Mouse (Mus musculus) cerebellum, postnatal 25 days (tissue): ENCODE data around the gene Chrm4.

Source experiments
- DNase-seq, 2 experiments: peaks; one replicate each; pipeline ENCODE4 v3.0.0; 2021; ENCODE audit warnings: mixed read lengths in 2 of 2

The Chrm4 gene

DNA sequence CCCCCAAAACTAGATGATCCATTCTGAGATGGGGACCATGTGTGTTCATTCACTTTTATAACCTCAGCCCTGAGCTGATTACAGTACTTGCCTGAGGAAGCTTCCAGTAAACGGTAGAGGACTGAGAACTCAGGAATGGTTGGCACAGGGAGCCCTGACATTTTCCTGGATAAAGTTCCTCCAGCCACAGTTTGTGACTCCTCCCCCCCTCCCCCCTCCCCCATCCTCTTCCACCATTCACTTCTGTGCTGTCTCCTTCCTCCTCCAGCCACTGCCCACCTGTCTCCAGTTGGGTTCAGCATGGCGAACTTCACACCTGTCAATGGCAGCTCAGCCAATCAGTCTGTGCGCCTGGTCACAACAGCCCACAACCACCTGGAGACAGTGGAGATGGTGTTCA, at the start of gene Chrm4:
Gene Chrm4 (plus strand): TSS at position 301 of the 400 bp plus-strand sequence.
- no peak for DNase-seq

DNA sequence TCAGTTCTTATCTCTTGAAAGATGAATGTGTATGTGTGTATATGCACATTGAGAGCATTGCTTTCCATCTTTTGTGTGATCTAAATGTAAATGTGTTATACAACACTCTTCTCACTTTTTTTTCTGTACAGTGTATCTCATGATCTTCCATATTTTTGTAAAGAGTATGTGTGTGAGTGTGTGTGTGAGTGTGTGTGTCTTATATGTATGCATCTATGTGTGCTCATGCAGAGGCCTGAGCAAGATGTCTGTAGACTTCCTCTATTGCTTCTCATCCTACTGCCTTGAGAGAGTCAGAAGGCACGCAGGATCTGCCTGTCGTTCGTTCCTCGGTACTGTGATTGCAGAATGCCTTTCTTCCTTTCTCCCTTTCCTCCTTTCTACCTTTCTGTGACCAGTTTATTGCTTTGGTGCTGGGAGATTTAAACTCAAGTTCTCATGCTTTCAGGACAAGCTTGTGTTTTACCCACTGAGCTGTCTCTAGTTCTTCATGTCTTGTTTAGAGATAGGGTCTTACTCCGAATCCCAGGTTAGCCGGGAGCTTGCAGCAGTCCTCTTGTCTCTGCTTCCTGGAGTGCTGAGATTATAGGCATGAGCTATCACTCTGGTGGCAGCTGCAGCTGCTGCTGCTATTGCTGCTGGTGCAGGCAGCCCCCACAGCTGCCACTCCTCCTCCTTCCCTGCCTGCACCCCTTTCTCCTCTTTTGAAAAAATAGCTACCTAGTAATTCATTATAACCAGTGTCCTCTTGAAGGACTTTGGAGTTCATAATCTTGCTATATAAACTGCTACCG, 48.5 kb upstream of the Chrm4 start:
- DNase-seq = no peak

DNA sequence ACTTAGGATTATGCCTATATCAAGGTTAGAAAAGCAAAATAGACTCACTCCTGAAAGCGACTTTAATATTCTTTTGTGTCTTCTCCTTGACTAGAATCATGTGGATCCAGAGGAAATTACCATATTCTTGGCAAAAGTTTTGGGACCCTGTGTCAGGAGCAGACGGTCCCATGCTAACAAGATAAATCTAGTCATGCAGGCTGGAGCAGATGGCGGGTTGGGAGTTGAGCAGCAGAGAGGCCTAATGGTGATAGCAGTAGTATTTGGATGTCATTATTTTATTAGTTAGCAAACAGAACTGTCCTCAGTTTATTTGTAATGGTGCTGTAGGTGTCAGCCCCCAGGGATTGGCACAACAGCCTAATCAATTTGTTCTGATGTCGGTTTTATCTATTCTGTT, 43.1 kb upstream of the Chrm4 start:
- DNase-seq = peak; percentile 30 to 58

DNA sequence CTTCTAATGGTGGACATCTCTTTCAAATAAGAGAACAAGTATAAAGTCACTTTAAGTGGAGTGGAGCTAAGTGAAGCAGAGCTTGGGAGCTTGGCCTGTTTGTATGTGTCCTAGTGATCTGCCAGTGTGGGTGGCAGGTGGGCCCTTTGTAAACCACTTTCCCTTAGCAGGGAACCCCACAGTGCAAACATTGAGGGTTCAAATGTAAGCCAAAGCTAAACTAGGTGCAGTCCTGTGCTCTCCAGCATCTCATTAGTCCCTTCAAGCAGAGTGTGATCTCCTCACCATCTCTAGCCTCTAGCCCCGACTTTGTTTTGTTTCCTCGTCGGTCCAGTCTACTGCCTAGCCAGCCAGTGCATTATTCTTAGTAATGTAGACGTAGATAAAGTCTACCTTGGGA, 42.4 kb upstream of the Chrm4 start:
- DNase-seq = no peak

DNA sequence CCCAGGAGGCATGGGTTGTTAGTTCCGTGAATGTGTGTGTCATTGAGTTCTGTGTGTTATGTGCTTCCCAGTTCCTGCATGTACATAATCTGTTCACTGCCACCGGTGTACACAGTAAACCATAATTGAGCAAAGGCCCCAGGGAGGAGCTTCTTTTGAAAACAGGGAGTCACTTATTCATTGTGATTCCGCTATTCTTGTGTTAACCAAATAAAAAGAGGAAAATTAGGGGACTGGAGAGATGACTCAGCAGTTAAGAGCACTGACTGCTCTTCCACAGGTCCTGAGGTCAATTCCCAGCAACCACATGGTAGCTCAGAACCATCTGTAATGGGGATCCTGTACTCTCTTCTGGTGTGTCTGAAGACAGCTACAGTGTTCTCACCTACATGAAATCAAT, 32.3 kb upstream of the Chrm4 start:
- DNase-seq = no peak

DNA sequence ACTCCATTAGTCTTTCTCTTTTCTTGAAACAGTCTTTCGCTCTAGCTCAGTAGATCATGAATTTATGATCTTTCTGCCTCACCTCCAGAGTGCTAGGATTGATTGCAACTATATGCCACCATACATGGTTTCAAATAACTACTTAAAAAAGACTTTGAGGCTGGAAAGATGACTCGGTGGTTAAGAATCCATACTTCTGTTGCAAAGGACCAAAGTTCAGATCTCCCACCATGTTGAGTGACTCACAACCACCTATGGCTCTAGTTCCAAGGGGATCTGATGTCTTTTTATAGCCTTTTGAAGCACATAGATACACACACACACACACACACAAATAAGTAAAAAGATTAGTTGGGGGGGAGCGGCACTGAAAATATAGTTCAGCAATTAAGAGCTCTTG, 31.6 kb upstream of the Chrm4 start:
- DNase-seq = no peak

DNA sequence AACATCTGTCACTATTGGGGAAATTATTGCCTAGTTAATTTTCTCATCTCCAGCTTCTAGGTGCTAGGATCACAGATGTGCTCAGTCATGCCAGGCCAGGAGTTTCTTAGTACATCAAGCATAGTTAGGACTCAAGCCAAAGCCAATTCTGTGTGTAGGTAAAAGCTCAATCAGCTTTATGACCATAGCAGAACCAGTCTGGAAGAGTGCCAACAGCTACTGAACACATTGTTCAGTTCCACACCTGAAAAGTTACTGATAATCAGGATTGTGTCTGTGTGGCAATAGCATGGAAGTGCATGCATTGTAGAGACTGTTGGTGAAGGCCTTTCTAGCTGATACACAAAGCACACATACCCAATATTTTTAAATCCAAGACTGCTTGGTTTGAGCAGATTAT, 29.1 kb upstream of the Chrm4 start:
- no peak for DNase-seq

DNA sequence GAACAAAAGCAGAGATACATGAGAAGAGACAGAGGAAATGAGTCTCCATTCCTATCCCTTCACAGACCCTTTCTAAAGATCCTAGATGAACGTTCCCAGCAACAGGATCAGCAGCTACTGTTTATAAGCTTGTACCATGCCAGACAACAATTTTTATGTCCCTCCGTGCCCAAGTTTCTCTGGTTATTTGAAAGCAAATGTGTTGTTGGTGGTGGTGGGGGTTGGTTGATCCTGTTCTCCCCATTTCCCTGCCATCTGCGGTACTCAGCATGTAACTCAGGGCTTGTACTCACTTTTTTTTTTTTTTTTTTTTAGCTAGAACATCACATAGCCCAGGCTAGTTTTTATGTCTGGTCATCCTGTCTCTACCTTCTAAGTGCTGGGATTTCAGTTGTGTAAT, 27.9 kb upstream of the Chrm4 start:
- no peak for DNase-seq

DNA sequence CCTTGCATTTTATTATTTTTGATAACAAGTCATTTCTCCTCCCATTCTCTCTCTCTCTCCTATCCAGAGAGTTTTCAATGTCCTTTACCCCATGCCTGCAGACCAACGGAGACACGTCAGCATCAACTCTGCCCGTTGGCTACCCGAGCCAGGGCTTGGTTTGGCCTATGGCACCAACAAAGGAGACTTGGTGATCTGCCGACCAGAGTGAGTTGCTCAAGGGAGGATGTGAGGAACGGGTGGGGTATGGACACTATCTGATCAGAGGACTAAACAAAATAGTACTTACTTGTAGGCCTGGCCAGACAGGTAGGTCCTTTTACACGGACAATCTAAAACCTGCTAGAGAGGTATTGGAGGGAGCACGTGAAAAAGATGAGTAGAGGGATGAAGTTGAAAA, 26.6 kb upstream of the Chrm4 start:
- no peak for DNase-seq

DNA sequence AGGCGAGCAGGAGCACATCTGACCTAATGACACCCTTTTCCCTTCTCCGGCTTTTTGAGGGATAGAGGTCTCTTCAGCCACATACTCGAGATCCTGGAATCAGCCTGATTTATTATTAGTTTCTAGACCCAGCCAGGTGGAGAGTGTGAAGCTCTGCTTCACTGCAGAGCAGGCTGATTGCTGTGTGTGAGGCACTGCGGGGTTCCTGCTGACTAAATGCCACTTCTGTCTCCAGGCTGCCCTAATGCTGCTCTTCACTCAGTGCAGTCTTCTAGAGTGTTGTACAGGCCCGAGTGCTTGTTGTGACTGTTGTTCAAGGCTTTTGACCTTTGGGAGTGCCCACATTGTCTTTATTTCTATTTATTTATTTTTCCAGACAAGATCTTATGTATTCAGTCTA, 24.7 kb upstream of the Chrm4 start:
- DNase-seq = peak; percentile 62 to 81

DNA sequence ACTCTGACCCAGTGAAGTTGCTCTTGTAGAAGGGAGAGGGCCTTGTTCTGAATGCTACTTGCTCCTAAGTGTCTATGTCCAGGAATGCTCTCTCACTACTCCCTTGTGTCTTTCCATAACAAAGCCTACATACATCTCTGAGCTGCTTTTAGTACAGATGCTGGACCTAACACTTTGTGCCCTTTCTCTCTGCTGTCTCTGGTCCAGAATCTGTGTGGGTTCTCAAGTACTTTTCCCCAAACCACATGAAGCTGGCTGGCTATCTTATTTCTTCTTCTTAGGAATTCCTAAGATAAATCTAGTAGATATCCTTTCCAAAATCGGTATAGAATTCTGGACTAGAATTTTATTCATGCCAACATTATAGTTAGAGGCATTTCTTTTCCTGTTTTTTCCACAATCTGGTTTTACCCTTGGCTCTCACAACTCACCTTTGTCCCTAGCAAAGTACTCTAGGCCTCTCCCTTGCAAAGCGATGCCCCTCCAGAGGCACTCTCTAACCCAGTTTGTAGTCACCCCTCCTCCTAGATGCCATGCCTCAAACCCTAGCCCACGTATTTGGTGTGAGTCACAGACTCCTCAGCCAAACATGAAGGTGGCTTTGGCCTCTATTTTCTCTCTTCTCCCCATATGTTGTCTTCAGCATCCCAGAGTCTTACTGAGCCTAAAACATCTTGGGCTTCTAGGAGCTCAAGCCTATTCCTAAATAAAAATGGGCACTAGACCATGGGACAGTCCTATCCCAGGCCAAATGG, 23.7 kb upstream of the Chrm4 start:
- DNase-seq = no peak

DNA sequence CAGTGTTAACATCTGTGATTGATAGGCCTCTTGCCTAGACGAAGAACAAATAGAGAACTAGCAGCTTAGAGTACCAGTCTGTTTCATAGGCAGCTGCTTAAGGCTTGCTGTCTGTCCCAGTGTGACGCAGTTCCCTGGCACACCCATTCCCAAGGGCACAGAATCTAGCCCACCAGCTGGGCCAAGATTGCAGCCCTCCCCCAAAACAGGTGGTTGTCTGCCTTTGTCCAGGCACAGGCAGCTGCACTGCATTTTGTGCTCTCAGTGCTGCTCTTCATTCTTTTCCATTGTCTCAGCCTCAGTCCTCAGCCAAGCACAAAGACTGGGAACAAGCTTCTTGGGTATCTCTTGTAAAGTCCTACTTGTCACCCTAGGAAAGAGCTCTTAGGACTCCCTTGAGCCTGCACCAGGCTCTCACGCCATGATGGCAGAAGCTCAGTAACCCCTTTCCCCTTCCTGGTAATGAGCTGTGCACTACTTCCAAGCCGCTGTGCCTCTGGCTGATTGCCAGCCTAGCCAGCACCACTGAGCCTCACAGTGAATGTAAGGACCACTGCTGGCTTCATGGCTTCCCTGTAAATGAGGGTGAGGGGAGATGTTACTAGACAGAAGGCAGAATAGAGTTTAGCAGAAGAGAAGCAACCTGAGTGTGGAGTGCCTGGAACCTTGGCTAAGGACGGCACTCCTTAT, 22.3 kb upstream of the Chrm4 start:
- peak; percentile 55 to 63 for DNase-seq

DNA sequence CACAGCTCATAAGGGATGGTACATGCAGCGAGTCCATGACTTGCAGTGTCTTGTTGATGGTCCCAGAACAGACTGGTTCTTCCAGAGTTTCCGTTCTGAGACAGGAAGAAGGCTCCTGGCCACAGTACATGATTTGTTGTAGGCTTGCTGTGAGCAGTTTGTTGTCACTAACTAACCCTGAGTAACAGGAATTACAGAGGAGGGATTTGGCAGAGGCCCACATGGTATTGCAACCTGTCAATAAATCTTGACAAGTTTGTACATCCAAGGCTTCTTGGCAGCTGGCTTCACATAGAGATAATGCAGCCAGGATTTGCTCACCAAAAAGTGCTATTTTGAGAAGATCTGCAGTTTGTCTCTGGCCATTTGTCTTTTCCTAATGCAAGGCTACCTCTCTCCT, 20.9 kb upstream of the Chrm4 start:
- DNase-seq = no peak

DNA sequence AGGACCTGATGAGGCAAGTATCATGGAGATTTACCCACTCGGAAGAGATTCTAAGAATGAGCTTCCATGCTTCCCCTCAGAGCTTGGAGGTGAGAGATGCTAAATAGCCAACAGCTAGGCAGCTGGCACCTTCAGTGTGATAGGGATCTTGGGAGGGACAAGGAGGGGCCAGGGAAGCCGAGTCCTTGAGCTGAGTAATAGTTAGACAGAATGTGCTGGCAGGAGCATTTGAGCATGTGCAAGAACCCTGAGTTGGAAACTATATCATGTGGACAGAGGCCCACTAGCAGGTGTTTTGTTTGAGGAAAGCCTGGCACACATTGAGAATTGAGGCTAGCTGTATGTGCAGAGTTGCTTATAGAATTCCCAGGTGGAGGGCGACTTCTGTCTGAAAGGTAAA, 14.4 kb upstream of the Chrm4 start:
- no peak for DNase-seq

DNA sequence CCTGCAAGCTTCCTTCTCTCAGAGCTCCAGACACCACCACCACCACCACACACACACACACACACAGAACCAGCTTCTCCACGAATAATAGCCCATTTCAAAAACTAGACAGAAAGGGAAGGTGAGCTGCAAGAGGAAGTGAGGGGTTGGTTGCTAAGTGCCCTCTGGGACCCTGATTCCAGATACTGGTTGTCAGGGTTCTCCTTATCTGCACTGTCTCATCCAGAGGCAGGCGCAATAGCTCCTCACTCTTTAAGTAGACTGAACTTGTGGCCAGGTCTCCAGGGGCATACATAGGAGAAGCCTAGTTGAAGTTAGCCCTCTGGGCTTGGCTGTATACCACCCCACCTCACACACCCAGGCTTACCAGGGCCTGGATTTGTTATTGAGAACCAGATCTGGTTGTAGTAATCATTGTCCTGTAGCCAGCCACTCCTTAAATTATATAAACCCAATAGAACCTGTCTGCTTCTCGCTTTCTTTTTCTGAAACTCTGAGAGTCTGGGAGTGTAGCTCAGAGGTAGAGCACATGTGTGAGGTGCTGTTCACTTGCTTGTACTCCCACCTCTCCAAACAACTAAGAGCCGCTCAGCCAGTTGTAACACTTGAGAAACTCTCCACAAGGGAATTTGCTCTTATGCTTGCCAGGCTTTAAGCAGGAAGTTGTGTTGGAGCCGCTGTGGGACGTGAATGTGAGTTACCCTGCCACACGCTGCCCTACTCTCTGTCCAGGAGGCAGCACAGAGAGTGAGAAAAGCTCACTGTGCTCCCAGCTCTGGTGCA, 13.5 kb upstream of the Chrm4 start:
- DNase-seq = no peak

DNA sequence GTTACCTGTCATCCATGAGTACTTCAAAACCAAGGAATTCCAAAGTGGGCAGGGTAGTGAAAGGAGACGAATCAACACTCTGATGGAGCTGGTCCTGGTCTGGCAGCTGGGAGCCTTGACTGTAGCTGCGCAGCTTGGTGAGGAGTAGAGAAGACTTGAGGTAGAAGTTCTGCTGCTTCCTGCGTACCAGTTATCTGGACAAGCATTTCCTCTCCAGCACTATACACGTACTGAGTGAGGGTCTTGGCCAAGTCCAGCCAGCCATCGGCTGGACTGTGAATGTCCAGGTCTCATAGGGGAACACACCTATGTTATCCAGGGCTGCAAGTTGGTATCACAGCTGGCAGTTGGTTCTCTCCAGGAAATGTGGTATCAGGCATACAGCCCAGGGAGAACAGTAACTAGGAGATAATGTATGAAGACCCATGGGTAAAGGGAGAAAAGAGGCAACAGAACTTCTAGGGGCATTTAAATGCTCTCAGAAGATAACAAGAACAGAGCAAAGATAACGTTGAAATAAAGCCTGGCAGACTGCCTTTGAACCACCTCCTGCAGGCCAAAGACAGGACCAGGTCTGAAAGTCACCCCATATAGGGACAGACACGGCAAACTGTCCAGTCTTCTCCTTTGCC, 10.6 kb upstream of the Chrm4 start:
- DNase-seq = no peak

DNA sequence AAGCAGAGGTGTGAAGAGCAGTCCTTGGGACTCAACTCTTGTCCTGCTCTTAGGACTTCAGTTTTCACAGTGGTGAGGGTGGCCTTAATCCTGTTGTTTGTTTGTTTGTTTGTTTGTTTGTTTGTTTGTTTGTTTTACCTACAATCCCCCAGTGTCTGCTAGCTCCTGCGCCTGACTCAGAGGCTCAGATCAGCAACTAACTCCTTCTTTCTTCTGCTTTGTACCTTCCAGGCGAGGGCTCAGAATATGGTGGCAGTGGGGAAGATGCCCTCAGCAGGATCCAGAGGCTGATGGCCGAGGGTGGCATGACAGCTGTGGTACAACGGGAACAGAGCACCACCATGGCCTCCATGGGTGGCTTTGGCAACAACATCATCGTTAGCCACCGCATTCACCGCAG, 10.0 kb upstream of the Chrm4 start:
- DNase-seq = no peak

DNA sequence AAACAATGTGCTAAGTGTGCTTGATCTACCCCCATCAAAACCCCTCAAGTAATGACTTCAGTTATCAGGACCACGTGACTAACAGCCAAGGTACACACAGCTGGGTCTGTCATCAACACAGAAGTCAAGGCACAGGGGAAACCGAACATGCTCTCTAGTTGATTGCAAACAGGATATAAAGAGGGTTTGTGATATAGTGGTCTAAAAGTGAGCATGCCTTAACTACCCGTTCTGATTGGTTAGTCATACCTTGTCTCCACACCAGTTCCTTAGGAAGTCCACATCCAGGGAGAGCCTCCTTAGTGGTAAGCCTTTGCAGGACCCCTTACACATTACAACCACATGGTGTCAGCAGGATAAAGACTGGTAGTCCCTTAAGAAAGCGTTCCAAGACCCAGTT, 6.9 kb upstream of the Chrm4 start:
- DNase-seq = no peak

DNA sequence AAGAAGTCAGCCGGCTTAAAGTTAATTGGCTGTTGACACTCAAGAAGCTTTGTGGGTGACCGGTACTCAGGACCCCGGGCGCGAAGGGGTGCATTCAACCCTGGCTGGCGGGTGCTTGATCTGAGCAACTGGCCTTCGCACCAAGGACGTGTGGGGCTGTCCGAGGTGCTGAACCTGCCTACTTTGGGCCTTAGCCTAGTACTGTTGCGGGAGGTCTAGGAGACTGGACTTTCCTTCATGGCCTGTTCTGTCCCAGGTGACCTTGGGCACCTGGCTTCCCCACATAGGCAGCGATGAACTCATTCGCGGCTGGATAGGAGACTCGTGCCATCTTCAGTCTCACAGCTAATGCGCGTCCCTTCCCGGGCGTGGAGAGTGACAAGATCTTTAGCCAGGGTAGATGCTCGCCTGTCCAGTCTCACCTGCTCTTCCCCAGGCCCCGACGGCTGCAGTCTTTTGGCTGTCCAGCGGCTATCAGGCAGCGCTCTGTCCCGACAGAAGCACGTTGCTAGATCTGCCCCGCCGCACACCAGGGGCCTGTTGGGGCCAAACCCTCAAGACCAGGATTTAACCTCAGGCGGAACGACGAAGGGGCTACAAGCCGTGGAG, 5.8 kb upstream of the Chrm4 start:
- peak in 1 of 2 experiments; percentile 29 for DNase-seq

DNA sequence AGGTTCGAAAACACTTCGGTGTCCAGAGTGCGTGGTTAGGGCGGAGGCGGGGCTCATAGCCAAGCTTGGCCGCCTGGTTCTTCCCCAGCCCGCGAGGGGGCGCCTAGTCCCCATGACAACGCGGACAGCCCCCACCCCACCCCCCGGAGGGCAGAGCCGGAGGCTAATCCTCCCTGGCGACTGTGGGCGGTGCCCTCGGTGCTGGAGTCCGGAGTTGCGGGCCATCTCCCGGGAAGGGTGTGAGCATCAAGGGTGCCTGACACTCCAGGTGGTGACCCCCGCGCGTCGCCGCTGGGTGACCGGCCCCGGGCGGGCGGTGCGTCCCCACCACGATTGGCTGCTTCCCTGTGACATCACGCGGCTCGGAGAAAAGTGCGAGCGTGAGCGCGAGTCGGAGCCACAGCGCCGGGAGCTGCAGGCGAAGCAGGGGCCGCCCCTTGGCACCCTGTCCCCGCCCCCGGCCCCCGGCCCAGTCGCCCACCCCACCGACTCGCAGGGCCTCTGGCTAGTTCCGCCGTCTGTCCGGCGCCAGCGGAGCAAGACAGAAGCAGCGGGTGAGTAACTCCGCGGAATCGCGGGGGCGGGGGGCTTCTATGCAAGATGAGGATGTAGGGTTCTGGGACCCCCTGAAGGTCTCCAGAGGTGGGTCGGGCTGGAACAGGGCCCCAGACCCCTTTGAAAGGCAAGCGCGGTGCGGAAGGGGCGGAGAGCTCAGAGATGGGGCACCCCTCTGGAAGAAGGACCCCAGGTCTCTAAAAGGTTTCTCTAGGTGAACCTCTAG, 5.1 kb upstream of the Chrm4 start:
- peak; percentile 57 to 73 for DNase-seq
